ENCODE assay signal across 9 mouse cellular contexts in genomic region chr19:7306968-7307367, GRCm38 (mm10). TPM values are rescaled to one million over a fixed set of nuclear protein-coding genes. Genes with fewer than 3 reads are reported as not detected.
DNase-seq lines count a peak whose midpoint lies in the region; ATAC-seq and TF ChIP-seq lines count a peak whose summit lies in the region.
"Had no signal": no experiment of that assay in that cellular context is flagged by ENCODE, and none has a peak within 500 bp of the region (broad histone marks: within the 10 kb centered on the region; RNA-seq: fewer than 3 reads in every experiment).

No protein-coding gene starts in this region.

- no peaks in the 10 kb centered on the region for H3K9me3 ChIP-seq in liver, embryonic 12.5 days (replicated peaks)
- H3K9me3 ChIP-seq in stomach, postnatal 0 days (ENCODE audit: control insufficient read depth, low read length), result no peaks in the 10 kb centered on the region

- 57% methylated on average over 3 of the region's 3 CpGs for WGBS in liver, embryonic 12.5 days (ENCODE audit: insufficient replicate concordance)
- WGBS in stomach, postnatal 0 days, result 39% methylated on average over 3 of the region's 3 CpGs

- TF ChIP-seq CTCF in stomach, postnatal 0 days (IDR thresholded peaks at IDR 0.05; ENCODE audit: low read depth), result no peak

- peak overlapping the region; percentile 33; the same call in 1 of the 2 replicates for H3K27ac ChIP-seq in liver, embryonic 12.5 days
- H3K27ac ChIP-seq in stomach, postnatal 0 days (replicated peaks), result peak overlapping the region; percentile 94

- H3K9ac ChIP-seq in liver, embryonic 12.5 days, result no peak overlapping the region
- H3K9ac ChIP-seq in stomach, postnatal 0 days (ENCODE audit: low read length), result no peak overlapping the region

- H3K4me3 ChIP-seq in liver, embryonic 12.5 days, result no peak overlapping the region
- no peak overlapping the region for H3K4me3 ChIP-seq in stomach, postnatal 0 days (ENCODE audit: low read depth, low read length)

- peaks cover 93% of the 10 kb centered on the region for H3K4me1 ChIP-seq in liver, embryonic 12.5 days
- peaks cover 30% of the 10 kb centered on the region for H3K4me1 ChIP-seq in stomach, postnatal 0 days (replicated peaks; ENCODE audit: control insufficient read depth, insufficient read depth)

- ATAC-seq in liver, embryonic 12.5 days, result no peak
- ATAC-seq in stomach, postnatal 0 days (ENCODE audit: low FRiP score, low TSS enrichment), result no peak

- peak; percentile 48 for DNase-seq in adrenal gland, postnatal 10 days
- DNase-seq in adrenal gland, postnatal 4 days (ENCODE audit: low spot score in 2 of 2), result no peak
- peak; percentile 47 for DNase-seq in testis, postnatal 14 days (ENCODE audit: low spot score)
- DNase-seq in testis, postnatal 10 days (ENCODE audit: low spot score), result no peak
- peak; percentile 63 for DNase-seq in stomach, postnatal 0 days (ENCODE audit: low spot score)
- DNase-seq in thymus, postnatal 4 days, result no peak
- DNase-seq in spleen, adult 18-20 months, result no peak
- DNase-seq: thymus, postnatal 25 days had no signal

- no peak for TF ChIP-seq EP300 in stomach, postnatal 0 days (optimal IDR thresholded peaks at IDR 0.05)

- peak overlapping the region; percentile 68; the same call in 1 of the 2 replicates for H3K4me2 ChIP-seq in liver, embryonic 12.5 days
- no peak overlapping the region; the same call in 1 of the 2 replicates for H3K4me2 ChIP-seq in stomach, postnatal 0 days (replicated peaks; ENCODE audit: low read depth)

- H3K36me3 ChIP-seq in liver, embryonic 12.5 days, result peaks cover 7% of the 10 kb centered on the region; the same call in 1 of the 2 replicates
- no peaks in the 10 kb centered on the region for H3K36me3 ChIP-seq in stomach, postnatal 0 days (ENCODE audit: control insufficient read depth, insufficient read depth, low read length)

- H3K27me3 ChIP-seq in liver, embryonic 12.5 days (replicated peaks), result no peaks in the 10 kb centered on the region
- H3K27me3 ChIP-seq in stomach, postnatal 0 days (ENCODE audit: control insufficient read depth, insufficient read depth, low read length), result no peaks in the 10 kb centered on the region

RNA-seq across cellular contexts. Expression of gene Mark2, which starts 34.7 kb away (rescaled TPM):
- total RNA-seq in adrenal gland, postnatal 10 days (2021), result 10 to 100 TPM; 61.8 to 73.3 TPM
- total RNA-seq in adrenal gland, postnatal 4 days (2021), result 10 to 100 TPM; 74.7 to 81.2 TPM
- polyA plus RNA-seq in liver, embryonic 12.5 days (2016; fragmentation: Nextera tagmentation; extraction: Ambion mirVana), result 41.3 and 42.0 TPM in 2 replicates
- 44.7 and 56.0 TPM in 2 replicates for polyA plus RNA-seq in stomach, postnatal 0 days (2015; fragmentation: Nextera tagmentation; extraction: Ambion mirVana)

RNA-seq across cellular contexts. Expression of gene Rcor2, which starts 39.8 kb away (rescaled TPM):
- total RNA-seq in adrenal gland, postnatal 10 days (2021), result 1 to 10 TPM; 4.5 to 7.6 TPM
- total RNA-seq in adrenal gland, postnatal 4 days (2021), result 10 to 100 TPM; 13.4 to 14.8 TPM
- polyA plus RNA-seq in liver, embryonic 12.5 days (2016; fragmentation: Nextera tagmentation; extraction: Ambion mirVana), result 4.0 and 5.1 TPM in 2 replicates
- 2.2 and 2.4 TPM in 2 replicates for polyA plus RNA-seq in stomach, postnatal 0 days (2015; fragmentation: Nextera tagmentation; extraction: Ambion mirVana)

Comparison
In these comparisons a context has a peak if more than half of its experiments do, and no peak if none do; other contexts are left out.
1. DNase-seq: peak in adrenal gland, postnatal 10 days (single experiment), testis, postnatal 14 days (single experiment) and stomach, postnatal 0 days (single experiment); none in adrenal gland, postnatal 4 days (0 of 2), testis, postnatal 10 days (single experiment), thymus, postnatal 4 days (single experiment) and spleen, adult 18-20 months (0 of 2).